Mouse (Mus musculus) liver, adult (tissue): ENCODE measurements at regions not wholly inside any gene's neighbourhood (a gene's known extent, or its start where the extent isn't known, plus 50 kb on each side); places are given as distances from the start of the nearest gene placed in this dataset.

Experiments used
- GATA4 ChIP-seq: IDR thresholded peaks from 2 replicates; pipeline ENCODE4 v1.6.1; 2014; ENCODE audit warnings: mild to moderate bottlenecking, low read length; ENCODE audit not compliant: insufficient replicate concordance

- no peak for TF ChIP-seq GATA4
Observed at GRCm38 (mm10) chr11:17658289-17658688, 295.4 kb downstream of the Etaa1 start.

- TF ChIP-seq GATA4, result no peak
Observed at GRCm38 (mm10) chr11:17658717-17659116, 295.0 kb downstream of the Etaa1 start.

- no peak for TF ChIP-seq GATA4
Observed at GRCm38 (mm10) chr11:17663893-17664292, 289.8 kb downstream of the Etaa1 start.

GRCm38 (mm10) chr11:17665624-17666552 is 287.8 kb downstream of the Etaa1 start:
- no peak for TF ChIP-seq GATA4

GRCm38 (mm10) chr11:17680998-17681397 is 272.7 kb downstream of the Etaa1 start:
- no peak for TF ChIP-seq GATA4

DNA sequence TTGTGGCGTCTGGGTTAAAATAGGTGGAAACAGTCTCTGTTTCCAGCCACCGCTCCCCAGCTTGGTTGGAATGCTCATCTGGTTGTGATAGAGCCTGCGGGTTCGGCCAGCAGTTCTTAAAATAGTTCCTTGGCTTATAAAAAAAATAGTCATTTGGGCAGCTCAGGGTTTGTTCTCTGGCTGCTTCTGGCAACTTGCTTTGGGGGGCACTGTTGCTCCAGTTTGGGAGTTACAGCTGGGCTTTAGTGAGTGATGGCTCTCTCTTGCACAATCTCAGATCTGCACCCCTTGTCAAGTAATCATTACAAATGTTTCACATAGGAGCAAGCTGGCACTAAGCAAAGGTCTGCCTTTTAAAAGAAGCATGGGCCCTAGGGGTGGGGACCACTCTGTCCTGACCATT is 268.0 kb downstream of the Etaa1 start:
- TF ChIP-seq GATA4, result no peak

DNA sequence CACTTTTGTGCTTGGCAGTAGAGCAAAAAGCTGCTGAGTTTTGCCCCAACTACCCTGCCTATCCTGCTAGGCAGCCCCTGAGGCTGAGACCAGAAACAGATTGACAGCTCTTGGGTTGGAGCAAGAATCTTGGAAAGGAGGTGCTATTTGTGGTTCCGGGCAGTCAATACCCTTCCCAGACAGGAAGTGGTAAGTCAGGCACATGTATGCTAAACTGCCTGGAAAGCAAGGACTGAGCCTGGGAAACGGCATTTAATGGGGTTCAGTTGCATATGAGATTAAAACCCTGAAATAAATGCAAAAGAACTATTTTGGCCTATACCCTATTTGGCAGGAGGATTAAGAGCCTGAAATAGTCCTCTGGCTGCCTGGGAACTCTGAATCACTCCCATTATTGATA is 266.9 kb downstream of the Etaa1 start:
- no peak for TF ChIP-seq GATA4

DNA sequence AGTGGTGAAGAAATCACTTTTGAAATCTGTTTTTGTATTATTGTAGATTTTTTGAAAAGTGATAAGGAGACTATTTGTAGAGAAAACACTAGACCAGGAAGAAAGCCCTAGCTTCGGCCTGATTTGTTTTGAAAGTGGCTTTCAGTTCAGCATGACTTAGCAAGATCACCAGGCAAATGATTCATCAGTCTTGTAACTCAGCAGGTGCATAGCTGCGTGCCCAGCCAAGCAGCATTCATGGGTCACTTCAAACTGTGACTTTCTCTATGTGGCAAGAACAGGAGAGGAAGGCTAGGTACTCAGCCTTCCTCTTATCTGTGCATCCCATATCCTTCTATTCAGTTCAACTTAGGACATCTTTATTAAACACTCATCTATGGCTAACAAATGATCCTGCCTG is 259.5 kb downstream of the Etaa1 start:
- TF ChIP-seq GATA4, result no peak

DNA sequence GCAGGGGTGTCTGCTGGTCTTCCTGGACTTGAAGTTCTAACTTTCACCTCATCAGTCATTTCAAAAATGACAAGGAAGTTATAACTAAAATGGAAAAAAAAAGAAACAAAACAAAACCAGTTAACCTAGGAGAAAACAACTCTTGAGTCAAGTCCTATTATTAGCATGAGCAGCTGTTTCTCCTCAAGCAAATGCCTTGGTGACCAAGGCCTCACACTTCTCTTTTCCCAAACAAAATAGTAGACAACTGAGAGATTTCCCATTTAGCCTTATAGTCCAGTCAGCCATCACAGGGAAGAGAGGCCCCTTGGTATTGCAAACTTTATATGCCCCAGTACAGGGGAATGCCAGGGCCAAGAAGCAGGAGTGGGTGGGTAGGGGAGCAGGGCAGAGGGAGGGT is 244.9 kb downstream of the Etaa1 start:
- TF ChIP-seq GATA4, result no peak

DNA sequence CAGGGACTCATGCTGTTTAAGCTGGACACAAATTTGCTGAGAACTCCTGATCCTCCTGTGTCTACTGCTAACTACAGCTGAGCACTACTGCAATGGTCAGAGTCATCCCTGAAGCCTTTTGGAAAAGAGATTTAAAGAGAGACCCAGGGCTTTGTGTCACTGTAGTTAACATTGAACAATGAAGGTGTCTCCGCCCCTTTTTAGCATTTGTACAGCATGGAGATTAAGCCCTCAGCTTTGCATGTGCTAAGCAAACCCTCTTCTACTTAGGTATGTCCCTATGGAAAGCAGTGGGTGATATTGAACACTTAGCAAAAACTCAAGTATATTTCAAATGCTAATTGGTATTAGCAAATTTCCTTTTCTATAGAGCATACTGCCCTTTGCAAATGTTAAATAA is 231.6 kb downstream of the Etaa1 start:
- no peak for TF ChIP-seq GATA4

DNA sequence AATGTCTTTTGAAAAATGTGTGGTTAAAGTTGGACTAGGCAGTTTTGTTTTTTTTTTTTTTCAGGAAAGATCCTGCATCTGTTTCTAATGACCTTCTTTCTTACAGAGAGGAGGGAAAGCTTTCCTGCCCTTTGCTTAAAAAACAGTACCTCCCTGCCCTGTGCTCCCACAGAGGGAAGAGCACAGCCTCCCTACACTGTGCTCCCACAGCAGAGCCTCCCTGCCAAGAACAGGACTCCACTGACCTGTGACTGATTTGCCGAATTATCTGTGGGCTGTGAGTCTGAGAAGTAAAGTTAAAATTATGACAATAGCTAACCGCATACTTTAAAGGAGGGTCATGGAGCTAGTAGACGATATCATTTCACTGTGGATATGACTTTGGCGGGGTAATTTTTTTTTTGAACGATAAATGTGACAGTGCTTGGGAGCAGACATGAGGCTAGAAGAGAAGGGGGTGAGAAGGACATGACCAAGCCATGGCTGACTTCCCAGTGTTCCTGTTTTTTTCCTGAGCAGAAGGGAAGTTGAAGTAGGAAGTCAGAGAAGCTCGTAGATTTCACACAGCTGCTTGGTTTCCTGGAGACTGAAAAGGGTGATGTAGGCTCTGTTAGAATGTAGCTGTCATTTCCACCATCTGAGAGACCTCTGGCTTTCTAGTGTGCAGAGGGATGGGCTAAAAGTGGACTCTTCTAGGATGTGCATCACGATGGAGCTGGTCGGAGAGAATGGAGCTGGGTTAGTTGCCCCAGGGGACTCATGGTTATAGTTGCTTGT is 226.2 kb downstream of the Etaa1 start:
- TF ChIP-seq GATA4, result no peak

- TF ChIP-seq GATA4, result no peak
Observed at GRCm38 (mm10) chr11:17733075-17733474, 220.6 kb downstream of the Etaa1 start.

DNA sequence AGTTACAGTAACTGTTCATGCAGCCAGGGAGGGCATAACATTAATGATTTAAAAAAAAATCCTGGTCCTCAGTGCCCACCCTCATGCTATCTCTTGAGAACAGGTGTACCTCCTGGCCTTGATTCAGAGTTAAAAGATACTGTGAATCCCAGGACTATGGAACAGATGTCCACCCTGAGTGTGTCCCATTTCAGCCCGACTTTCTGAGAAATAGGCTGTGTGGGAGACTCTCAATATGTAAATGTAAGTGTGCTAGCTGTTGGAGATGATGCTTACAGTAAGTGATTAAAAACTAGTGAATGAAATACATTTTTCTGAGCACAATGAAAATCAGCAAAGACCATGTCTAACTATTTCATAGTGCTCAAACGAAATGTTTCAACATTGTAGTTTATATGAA is 219.2 kb downstream of the Etaa1 start:
- TF ChIP-seq GATA4, result no peak

GRCm38 (mm10) chr11:17738879-17739278 is 214.8 kb downstream of the Etaa1 start:
- TF ChIP-seq GATA4, result no peak

DNA sequence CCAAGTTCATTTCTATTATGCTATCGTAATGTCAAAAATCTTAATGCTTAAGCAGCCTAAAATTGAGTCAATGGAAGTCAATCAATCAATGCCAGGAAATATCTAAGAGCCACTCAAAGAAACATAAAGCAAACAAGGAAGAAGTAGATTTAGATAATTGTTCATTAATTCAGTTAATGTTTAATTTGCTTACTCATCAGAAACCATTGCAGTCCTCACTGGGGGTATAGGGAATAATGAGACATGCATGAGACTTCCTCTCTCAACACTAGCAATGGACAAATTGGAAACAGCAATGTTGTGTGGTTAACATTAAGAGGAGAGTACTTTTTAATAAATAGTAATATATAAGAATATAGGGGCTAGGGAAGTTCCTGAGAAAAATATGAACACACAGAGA is 209.9 kb downstream of the Etaa1 start:
- no peak for TF ChIP-seq GATA4

DNA sequence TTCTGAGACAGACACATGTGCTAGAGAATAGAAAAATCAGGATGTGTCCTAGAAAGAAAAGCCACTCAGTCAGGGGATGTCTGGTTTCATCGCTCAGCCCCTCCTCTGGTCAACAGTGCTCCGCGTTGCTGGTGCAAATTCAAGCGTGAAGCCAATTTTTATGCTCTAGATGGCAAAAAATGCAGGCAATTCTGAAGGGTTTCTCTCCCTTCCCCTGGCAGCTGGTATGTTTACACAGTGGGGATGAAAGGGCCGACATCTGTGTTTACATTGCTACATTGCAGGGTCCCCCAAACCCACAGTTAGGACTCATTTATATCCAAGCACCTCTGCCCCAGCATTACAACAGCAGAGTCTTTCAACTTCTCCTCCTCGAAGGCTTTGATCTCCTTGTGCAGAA is 203.3 kb downstream of the Etaa1 start:
- TF ChIP-seq GATA4, result no peak
